Mouse (Mus musculus): ENCODE data around the gene Dpysl4.

The Dpysl4 gene

GRCm38 (mm10) chr7:139096399-139096798 lies 10.6 kb downstream of the Dpysl4 start:
- no peak for DNase-seq (ENCODE audit: low spot score)

- no peak for DNase-seq (ENCODE audit: low spot score)
Measured at GRCm38 (mm10) chr7:139100531-139101095, 14.8 kb downstream of the Dpysl4 start.

- DNase-seq (ENCODE audit: low spot score), result no peak
Measured at GRCm38 (mm10) chr7:139101286-139101804, 15.5 kb downstream of the Dpysl4 start.

- DNase-seq (ENCODE audit: low spot score), result no peak
Measured at GRCm38 (mm10) chr7:139101826-139102225, 16.0 kb downstream of the Dpysl4 start.

GRCm38 (mm10) chr7:139103960-139104381 lies 18.2 kb downstream of the Dpysl4 start:
- DNase-seq (ENCODE audit: low spot score), result no peak

- DNase-seq (ENCODE audit: low spot score), result no peak
Measured at GRCm38 (mm10) chr7:139105076-139105475, 19.3 kb downstream of the Dpysl4 start.

- DNase-seq (ENCODE audit: low spot score), result no peak
Measured at GRCm38 (mm10) chr7:139105705-139106104, 19.9 kb downstream of the Dpysl4 start.

GRCm38 (mm10) chr7:139107908-139108650 lies 22.3 kb downstream of the Dpysl4 start:
- no peak for DNase-seq (ENCODE audit: low spot score)

- DNase-seq (ENCODE audit: low spot score), result peak; percentile 8
Measured at GRCm38 (mm10) chr7:139119152-139119774, 33.5 kb downstream of the Dpysl4 start.

GRCm38 (mm10) chr7:139119775-139120153 lies 34.0 kb downstream of the Dpysl4 start:
- DNase-seq (ENCODE audit: low spot score), result no peak

GRCm38 (mm10) chr7:139125881-139126280 lies 40.1 kb downstream of the Dpysl4 start:
- no peak for DNase-seq (ENCODE audit: low spot score)

GRCm38 (mm10) chr7:139126549-139126948 lies 40.7 kb downstream of the Dpysl4 start:
- DNase-seq (ENCODE audit: low spot score), result no peak

GRCm38 (mm10) chr7:139128994-139129393 lies 43.2 kb downstream of the Dpysl4 start:
- no peak for DNase-seq (ENCODE audit: low spot score)

- DNase-seq (ENCODE audit: low spot score), result no peak
Measured at GRCm38 (mm10) chr7:139130361-139130760, 44.6 kb downstream of the Dpysl4 start.

GRCm38 (mm10) chr7:139131538-139131937 lies 45.7 kb downstream of the Dpysl4 start:
- no peak for DNase-seq (ENCODE audit: low spot score)

- DNase-seq (ENCODE audit: low spot score), result no peak
Measured at GRCm38 (mm10) chr7:139133446-139133845, 47.6 kb downstream of the Dpysl4 start.

GRCm38 (mm10) chr7:139135236-139135635 lies 49.4 kb downstream of the Dpysl4 start:
- DNase-seq (ENCODE audit: low spot score), result no peak

- no peak for DNase-seq (ENCODE audit: low spot score)
Measured at GRCm38 (mm10) chr7:139136906-139137491, 51.2 kb downstream of the Dpysl4 start.

GRCm38 (mm10) chr7:139139921-139140461 lies 54.2 kb downstream of the Dpysl4 start:
- DNase-seq (ENCODE audit: low spot score), result no peak

GRCm38 (mm10) chr7:139143785-139144184 lies 58.0 kb downstream of the Dpysl4 start:
- DNase-seq (ENCODE audit: low spot score), result no peak

GRCm38 (mm10) chr7:139145891-139146290 lies 60.1 kb downstream of the Dpysl4 start:
- DNase-seq (ENCODE audit: low spot score), result no peak

- no peak for DNase-seq (ENCODE audit: low spot score)
Measured at GRCm38 (mm10) chr7:139147360-139147759, 61.6 kb downstream of the Dpysl4 start.

Data from T-cell, adult 2 months (primary cell).